Comparison of ENCODE assay signal across 8 mouse cellular contexts in the genomic region with DNA sequence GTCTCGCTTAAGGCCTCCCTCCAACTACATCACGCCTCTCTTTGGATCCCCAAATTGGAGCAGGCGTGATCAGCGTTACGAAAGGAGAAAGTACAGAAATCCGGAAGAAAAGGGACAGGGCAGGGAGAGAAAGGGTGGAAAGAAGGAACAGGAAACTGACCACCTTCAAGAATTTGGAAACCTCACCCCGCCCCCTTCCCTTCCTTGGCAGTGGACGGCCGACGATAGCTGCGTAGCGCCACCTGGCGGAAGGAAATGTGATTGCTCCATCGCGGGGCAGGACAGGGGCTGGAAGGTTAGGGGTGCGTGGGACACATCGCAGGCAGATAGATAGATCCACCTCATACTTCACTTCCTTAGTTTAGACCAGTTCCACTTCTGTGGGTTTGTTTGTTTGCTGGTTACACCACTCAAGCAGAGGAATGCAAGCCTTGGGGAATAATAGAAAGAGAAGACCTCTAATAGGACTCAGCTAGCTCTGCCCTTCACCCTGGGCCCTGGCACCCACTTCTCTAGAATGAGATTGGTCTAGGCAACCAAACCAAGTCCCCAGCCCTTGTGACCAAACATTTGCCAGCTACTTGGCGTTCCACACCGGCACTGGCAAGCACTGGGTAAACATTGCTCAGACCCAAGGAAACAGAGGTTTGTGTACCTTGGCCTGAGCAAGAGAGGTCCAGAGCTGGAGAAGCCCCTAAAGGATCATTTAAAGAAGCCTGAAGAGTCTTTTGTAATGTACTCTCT. TPM values are rescaled to one million over a fixed set of nuclear protein-coding genes. Genes with fewer than 3 reads are reported as not detected.
DNase-seq lines count a peak whose midpoint lies in the region; ATAC-seq lines count a peak whose summit lies in the region.

No protein-coding gene starts in this region.

- no peak overlapping the region for H3K27ac ChIP-seq in embryonic facial prominence, embryonic 11.5 days (replicated peaks; ENCODE audit: low read depth, low read length)
- no peak overlapping the region for H3K27ac ChIP-seq in neural tube, embryonic 11.5 days (ENCODE audit: low read depth, low read length)

- peak overlapping the region; percentile 54 for H3K4me2 ChIP-seq in embryonic facial prominence, embryonic 11.5 days (ENCODE audit: low read depth, low read length)
- H3K4me2 ChIP-seq in neural tube, embryonic 11.5 days (ENCODE audit: low read depth), result peak overlapping the region; percentile 37

- H3K9me3 ChIP-seq in embryonic facial prominence, embryonic 11.5 days (replicated peaks; ENCODE audit: control insufficient read depth, low read length), result no peaks in the 10 kb centered on the region
- no peaks in the 10 kb centered on the region for H3K9me3 ChIP-seq in neural tube, embryonic 11.5 days (ENCODE audit: control insufficient read depth, low read length)

- peak; percentile 84 for DNase-seq in B cell, adult 2 months
- DNase-seq in adrenal gland, adult 18-20 months (ENCODE audit: low spot score in 2 of 2), result peak; percentile 69 to 77
- peak; percentile 94 for DNase-seq in embryonic facial prominence, embryonic 11.5 days (ENCODE audit: low spot score)
- peak; percentile 54 to 75 for DNase-seq in heart, adult 9 months (ENCODE audit: low spot score in 2 of 2)
- DNase-seq in kidney, adult 9 months, result peak; percentile 73
- peak; percentile 91 to 93 for DNase-seq in lung, adult 18-20 months
- DNase-seq in neural tube, embryonic 11.5 days (ENCODE audit: low spot score), result peak; percentile 86
- peak; percentile 81 for DNase-seq in thymus, postnatal 0 days (ENCODE audit: low spot score)

- H3K4me3 ChIP-seq in embryonic facial prominence, embryonic 11.5 days (ENCODE audit: low read depth, low read length), result peak overlapping the region; percentile 25; the same call in 1 of the 2 replicates
- H3K4me3 ChIP-seq in neural tube, embryonic 11.5 days (ENCODE audit: low read depth, low read length), result no peak overlapping the region

- WGBS in embryonic facial prominence, embryonic 11.5 days, result 7% methylated on average over 19 of the region's 19 CpGs
- 4% methylated on average over 19 of the region's 19 CpGs for WGBS in neural tube, embryonic 11.5 days

- H3K4me1 ChIP-seq in embryonic facial prominence, embryonic 11.5 days (ENCODE audit: control insufficient read depth, insufficient read depth, low read length), result peaks cover 4% of the 10 kb centered on the region; the same call in 1 of the 2 replicates
- H3K4me1 ChIP-seq in neural tube, embryonic 11.5 days (ENCODE audit: control insufficient read depth, insufficient read depth, low read length), result peaks cover 7% of the 10 kb centered on the region

- H3K9ac ChIP-seq in embryonic facial prominence, embryonic 11.5 days (replicated peaks; ENCODE audit: low read length), result peak overlapping the region; percentile 50
- no peak overlapping the region; the same call in 1 of the 2 replicates for H3K9ac ChIP-seq in neural tube, embryonic 11.5 days (ENCODE audit: low read length)

- H3K36me3 ChIP-seq in embryonic facial prominence, embryonic 11.5 days (replicated peaks; ENCODE audit: control insufficient read depth, insufficient read depth, low read depth, low read length), result no peaks in the 10 kb centered on the region
- no peaks in the 10 kb centered on the region for H3K36me3 ChIP-seq in neural tube, embryonic 11.5 days (ENCODE audit: control insufficient read depth, insufficient read depth, low read length)

- H3K27me3 ChIP-seq in embryonic facial prominence, embryonic 11.5 days (ENCODE audit: control insufficient read depth, insufficient read depth, low read length), result peaks cover 28% of the 10 kb centered on the region
- H3K27me3 ChIP-seq in neural tube, embryonic 11.5 days (ENCODE audit: control insufficient read depth, insufficient read depth, low read length), result peaks cover 36% of the 10 kb centered on the region

- ATAC-seq in embryonic facial prominence, embryonic 11.5 days (replicated peaks; ENCODE audit: insufficient number of reproducible peaks, low FRiP score, low TSS enrichment, low read depth), result peak; percentile 40; the same call in 1 of the 2 replicates
- peak; percentile 61; the same call in 1 of the 2 replicates for ATAC-seq in neural tube, embryonic 11.5 days (ENCODE audit: insufficient read depth, low FRiP score, low TSS enrichment)

RNA-seq across cellular contexts. Expression of a gene that starts 4.0 kb away (rescaled TPM):
- 10 to 100 TPM; 62.0 to 90.2 TPM for total RNA-seq in adrenal gland, adult 18-20 months (2021)
- 48.3 and 50.2 TPM in 2 replicates for polyA plus RNA-seq in embryonic facial prominence, embryonic 11.5 days (2014; fragmentation: Nextera tagmentation; extraction: Ambion mirVana)
- polyA plus RNA-seq in neural tube, embryonic 11.5 days (2014; fragmentation: Nextera tagmentation; extraction: Ambion mirVana), result 36.7 and 38.8 TPM in 2 replicates
- 11.3 and 11.9 TPM in 2 replicates for polyA plus RNA-seq in thymus, postnatal 0 days (2015; fragmentation: Nextera tagmentation; extraction: Ambion mirVana)

RNA-seq across cellular contexts. Expression of a gene that starts 4.1 kb away (rescaled TPM):
- not detected for total RNA-seq in adrenal gland, adult 18-20 months (2021)
- polyA plus RNA-seq in embryonic facial prominence, embryonic 11.5 days (2014; fragmentation: Nextera tagmentation; extraction: Ambion mirVana), result 0.48 TPM in 1 of 2 replicates, not detected in the other
- not detected in 2 replicates for polyA plus RNA-seq in neural tube, embryonic 11.5 days (2014; fragmentation: Nextera tagmentation; extraction: Ambion mirVana)
- polyA plus RNA-seq in thymus, postnatal 0 days (2015; fragmentation: Nextera tagmentation; extraction: Ambion mirVana), result 0.21 TPM in 1 of 2 replicates, not detected in the other

RNA-seq across cellular contexts. Expression of a gene that starts 15.3 kb away (rescaled TPM):
- total RNA-seq in adrenal gland, adult 18-20 months (2021), result 10 to 100 TPM; 50.0 to 55.7 TPM
- 24.1 and 26.6 TPM in 2 replicates for polyA plus RNA-seq in embryonic facial prominence, embryonic 11.5 days (2014; fragmentation: Nextera tagmentation; extraction: Ambion mirVana)
- polyA plus RNA-seq in neural tube, embryonic 11.5 days (2014; fragmentation: Nextera tagmentation; extraction: Ambion mirVana), result 31.8 and 35.7 TPM in 2 replicates
- 11.6 and 14.5 TPM in 2 replicates for polyA plus RNA-seq in thymus, postnatal 0 days (2015; fragmentation: Nextera tagmentation; extraction: Ambion mirVana)

RNA-seq across cellular contexts. Expression of a gene that starts 21.7 kb away (rescaled TPM):
- total RNA-seq in adrenal gland, adult 18-20 months (2021), result 1 to 10 TPM; 7.3 to 8.0 TPM
- 18.6 and 22.9 TPM in 2 replicates for polyA plus RNA-seq in embryonic facial prominence, embryonic 11.5 days (2014; fragmentation: Nextera tagmentation; extraction: Ambion mirVana)
- 13.8 and 15.7 TPM in 2 replicates for polyA plus RNA-seq in neural tube, embryonic 11.5 days (2014; fragmentation: Nextera tagmentation; extraction: Ambion mirVana)
- 8.2 and 10.4 TPM in 2 replicates for polyA plus RNA-seq in thymus, postnatal 0 days (2015; fragmentation: Nextera tagmentation; extraction: Ambion mirVana)

RNA-seq across cellular contexts. Expression of a gene that starts 21.7 kb away (rescaled TPM):
- 100 to 1,000 TPM in 1 of 2 experiments, 10 to 100 TPM in 1; 93.3 to 111 TPM for total RNA-seq in adrenal gland, adult 18-20 months (2021)
- polyA plus RNA-seq in embryonic facial prominence, embryonic 11.5 days (2014; fragmentation: Nextera tagmentation; extraction: Ambion mirVana), result 46.2 and 56.4 TPM in 2 replicates
- 61.9 and 69.2 TPM in 2 replicates for polyA plus RNA-seq in neural tube, embryonic 11.5 days (2014; fragmentation: Nextera tagmentation; extraction: Ambion mirVana)
- 25.0 and 26.0 TPM in 2 replicates for polyA plus RNA-seq in thymus, postnatal 0 days (2015; fragmentation: Nextera tagmentation; extraction: Ambion mirVana)
